Mouse (Mus musculus): ENCODE results near the gene Gkap1.

GRCm38 (mm10) chr13:58188412-58188811 lies 87.1 kb downstream of the Gkap1 start:
- TF ChIP-seq POLR2A (IDR thresholded peaks at IDR 0.05; ENCODE audit: extremely low read depth, insufficient read depth, low read length) (no peak), CTCF (IDR thresholded peaks at IDR 0.05; ENCODE audit: low read depth, low read length) (peak; percentile 84)
